Mouse (Mus musculus): ENCODE data around the gene Cmc1. TPM values are rescaled to one million over a fixed set of nuclear protein-coding genes. Genes with fewer than 3 reads are reported as not detected.

Gene Cmc1
- polyA plus RNA-seq, 1 experiment from 2014 or later: 23.9 TPM

DNA sequence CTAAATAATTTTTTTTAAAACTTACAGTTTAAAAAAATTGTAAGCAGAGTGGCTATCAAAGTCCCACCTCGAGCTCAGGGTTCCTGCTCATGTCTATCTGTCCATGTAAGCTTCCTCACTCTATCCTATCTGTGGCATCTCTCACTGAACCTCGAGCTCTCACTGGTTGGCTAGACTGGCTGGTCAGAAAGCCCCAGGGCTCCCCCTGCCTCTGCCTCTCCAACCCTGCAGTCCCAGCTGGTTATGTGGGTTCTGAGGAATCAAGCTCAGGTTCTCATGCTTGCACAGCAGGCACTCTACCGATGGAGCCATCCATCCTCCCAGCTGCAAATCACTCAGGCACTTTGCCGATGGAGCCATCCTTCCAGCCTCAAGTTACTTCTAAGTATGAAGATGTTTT is 120.5 kb downstream of the Cmc1 start:
- H3K4me3 ChIP-seq (replicated peaks): no peak overlapping the region
- no peaks in the 10 kb centered on the region for H3K27me3 ChIP-seq
- H3K4me2 ChIP-seq: no peak overlapping the region
- DNase-seq: no peak
- ATAC-seq (ENCODE audit: low read depth): no peak
- WGBS (ENCODE audit: insufficient replicate concordance): 23% methylated on average over 4 of the region's 4 CpGs
- no peak overlapping the region for H3K9ac ChIP-seq
- no peaks in the 10 kb centered on the region for H3K36me3 ChIP-seq
- no peaks in the 10 kb centered on the region for H3K9me3 ChIP-seq (replicated peaks)
- H3K4me1 ChIP-seq (replicated peaks): no peaks in the 10 kb centered on the region
- H3K27ac ChIP-seq: no peak overlapping the region

- Histone ChIP-seq H3K27ac (no peak overlapping the region), H3K36me3 (no peaks in the 10 kb centered on the region), H3K9ac (no peak overlapping the region), H3K27me3 (no peaks in the 10 kb centered on the region), H3K4me1 (replicated peaks) (no peaks in the 10 kb centered on the region), H3K9me3 (replicated peaks) (no peaks in the 10 kb centered on the region), H3K4me2 (no peak overlapping the region), H3K4me3 (replicated peaks) (no peak overlapping the region)
- no peak for ATAC-seq (ENCODE audit: low read depth)
- no peak for DNase-seq
- 51% methylated on average over 2 of the region's 2 CpGs for WGBS (ENCODE audit: insufficient replicate concordance)
Measured at GRCm38 (mm10) chr9:118024966-118025365, 125.0 kb downstream of the Cmc1 start.

Other genes starting within 250 kb of the Cmc1 start
- gene Azi2, start 109.7 kb downstream of the Cmc1 start, polyA plus RNA-seq (2015; fragmentation: Nextera tagmentation; extraction: Ambion mirVana): 38.9 and 48.0 TPM in 2 replicates